14 mouse cellular contexts compared by ENCODE assay signal in genomic region chr12:3499662-3500061, GRCm38 (mm10).
"Had no signal": no experiment of that assay in that cellular context is flagged by ENCODE, and none has a peak within 500 bp of the region (broad histone marks: within the 10 kb centered on the region; RNA-seq: fewer than 3 reads in every experiment).

No protein-coding gene starts in this region.

- DNase-seq: lung, adult 18-20 months; lung, embryonic 14.5 days; lung, postnatal 10 days; right cerebral cortex, postnatal 14 days; spleen, adult 18-20 months; thymus, adult 18-20 months; thymus, postnatal 14 days; thymus, postnatal 36 days had no signal

- H3K9me3 ChIP-seq: megakaryocyte, embryonic 14.5 days; midbrain, embryonic 13.5 days; midbrain, embryonic 15.5 days; neural tube, embryonic 12.5 days had no signal

- H3K4me3 ChIP-seq: megakaryocyte, embryonic 14.5 days; midbrain, embryonic 13.5 days; midbrain, embryonic 15.5 days; neural tube, embryonic 12.5 days had no signal

- H3K27me3 ChIP-seq: megakaryocyte, embryonic 14.5 days; midbrain, embryonic 13.5 days; midbrain, embryonic 15.5 days; neural tube, embryonic 12.5 days had no signal

- H3K27ac ChIP-seq: macrophage; midbrain, embryonic 13.5 days; midbrain, embryonic 15.5 days; neural tube, embryonic 12.5 days had no signal

- H3K4me1 ChIP-seq: megakaryocyte, embryonic 14.5 days; midbrain, embryonic 13.5 days; midbrain, embryonic 15.5 days; neural tube, embryonic 12.5 days had no signal

- ATAC-seq: midbrain, embryonic 13.5 days; midbrain, embryonic 15.5 days had no signal

- H3K9ac ChIP-seq: lung, embryonic 14.5 days; midbrain, embryonic 13.5 days; midbrain, embryonic 15.5 days; neural tube, embryonic 12.5 days had no signal

- H3K4me2 ChIP-seq: lung, embryonic 14.5 days; midbrain, embryonic 11.5 days; midbrain, embryonic 13.5 days; midbrain, embryonic 15.5 days; neural tube, embryonic 12.5 days had no signal
